Mouse (Mus musculus) liver, embryonic 11.5 days (tissue): ENCODE measurements around the gene Fam83e. TPM values are rescaled to one million over a fixed set of nuclear protein-coding genes. Genes with fewer than 3 reads are reported as not detected.
A peak's percentile ranks its signal among the peaks of the same experiment; 100 is the strongest.

Experiments used
- ATAC-seq: fragments of 200-750 bp; cut with Nextera tagmentation; replicated peaks from 2 replicates; pipeline ENCODE4 v1.8.0; 2017; ENCODE audit warnings: moderate number of reproducible peaks, mild to moderate bottlenecking, moderate TSS enrichment, moderate library complexity; ENCODE audit not compliant: low FRiP score
- DNase-seq: peaks from one replicate; pipeline ENCODE4 v3.0.0-alpha.2; 2017; ENCODE audit warnings: low spot score
- H3K27ac ChIP-seq: fragments of 300-500 bp; sonication (generic); 2 replicates; pipeline ENCODE4 v1.5.1; 2014; ENCODE audit warnings: mild to moderate bottlenecking, low read depth, low read length, control low read depth
- H3K27me3 ChIP-seq: fragments of 300-500 bp; sonication (generic); replicated peaks from 2 replicates; pipeline ENCODE4 v1.6.1; 2014; ENCODE audit warnings: low read length, mixed read lengths; ENCODE audit not compliant: control insufficient read depth, insufficient read depth
- H3K36me3 ChIP-seq: fragments of 300-500 bp; sonication (generic); 2 replicates; pipeline ENCODE4 v1.6.1; 2014; ENCODE audit warnings: mild to moderate bottlenecking, low read length, moderate library complexity, mixed read lengths; ENCODE audit not compliant: control insufficient read depth, insufficient read depth
- H3K4me1 ChIP-seq: fragments of 300-500 bp; sonication (generic); replicated peaks from 2 replicates; pipeline ENCODE4 v1.6.1; 2014; ENCODE audit warnings: low read length, mixed read lengths; ENCODE audit not compliant: control insufficient read depth, insufficient read depth
- H3K4me2 ChIP-seq: fragments of 300-500 bp; sonication (generic); 2 replicates; pipeline ENCODE4 v1.6.1; 2014; ENCODE audit warnings: mild to moderate bottlenecking, control low read depth, moderate library complexity
- H3K4me3 ChIP-seq: fragments of 300-500 bp; sonication (generic); 2 replicates; pipeline ENCODE4 v1.5.1; 2014; ENCODE audit warnings: low read depth, low read length, control low read depth
- H3K9ac ChIP-seq: fragments of 300-500 bp; sonication (generic); 2 replicates; pipeline ENCODE4 v1.6.1; 2014; ENCODE audit warnings: low read depth, low read length, control low read depth
- H3K9me3 ChIP-seq: fragments of 300-500 bp; sonication (generic); 2 replicates; pipeline ENCODE4 v1.6.1; 2016; ENCODE audit warnings: low read length, inconsistent platforms, mixed read lengths; ENCODE audit not compliant: control insufficient read depth
- WGBS: fragments of 180-500 bp; shearing (Covaris S2); extraction: QIAGEN DNeasy Blood & Tissue Kit; methylation state at CpG from one replicate; pipeline ENCODE4 v1.1.7; 2014; 5-methylcytosine and 5-hydroxymethylcytosine counted together
- polyA plus RNA-seq: library from polyadenylated mRNA; unstranded; fragments of >200 nt; fragmentation: Nextera tagmentation; extraction: Ambion mirVana; gene quantifications from 2 replicates; pipeline ENCODE4 v1.2.1, GENCODE M21; 2014

Fam83e gene
- polyA plus RNA-seq, 1 experiment from 2014 or later, result 1.1 TPM

- Histone ChIP-seq H3K4me3 (no peak overlapping the region), H3K36me3 (no peaks in the 10 kb centered on the region), H3K9ac (no peak overlapping the region), H3K9me3 (no peaks in the 10 kb centered on the region), H3K27me3 (no peaks in the 10 kb centered on the region), H3K27ac (no peak overlapping the region), H3K4me1 (no peaks in the 10 kb centered on the region), H3K4me2 (no peak overlapping the region)
- peak; percentile 76 for ATAC-seq
- DNase-seq, result peak; percentile 69
- WGBS, result 6% methylated on average over 9 of the region's 9 CpGs
These were observed 18.3 kb downstream of the Fam83e start for GRCm38 (mm10) chr7:45739162-45739763.

GRCm38 (mm10) chr7:45739820-45740219 is 18.8 kb downstream of the Fam83e start:
- ATAC-seq (no peak), DNase-seq (no peak)
- Histone ChIP-seq H3K4me2 (no peak overlapping the region), H3K9me3 (no peaks in the 10 kb centered on the region), H3K4me1 (no peaks in the 10 kb centered on the region), H3K9ac (no peak overlapping the region), H3K27ac (no peak overlapping the region), H3K27me3 (no peaks in the 10 kb centered on the region), H3K36me3 (no peaks in the 10 kb centered on the region), H3K4me3 (no peak overlapping the region)
- 72% methylated on average over 10 of the region's 10 CpGs for WGBS

- Histone ChIP-seq H3K4me3 (no peak overlapping the region; the same call in 1 of the 2 replicates), H3K36me3 (no peaks in the 10 kb centered on the region), H3K4me2 (peak overlapping the region; percentile 61)
These were observed 20.3 kb downstream of the Fam83e start for GRCm38 (mm10) chr7:45741308-45741707.

GRCm38 (mm10) chr7:45741777-45742176 is 20.8 kb downstream of the Fam83e start:
- 33% methylated on average over 11 of the region's 11 CpGs for WGBS
- H3K9ac ChIP-seq, result no peak overlapping the region

More at GRCm38 (mm10) chr7:45741308-45741707, 20.3 kb downstream of the Fam83e start:
- H3K27me3 ChIP-seq, result no peaks in the 10 kb centered on the region
- DNase-seq (no peak), ATAC-seq (no peak)
- 58% methylated on average over 12 of the region's 12 CpGs for WGBS
- no peaks in the 10 kb centered on the region for H3K9me3 ChIP-seq
- H3K9ac ChIP-seq, result no peak overlapping the region
- H3K4me1 ChIP-seq, result no peaks in the 10 kb centered on the region
- no peak overlapping the region for H3K27ac ChIP-seq

GRCm38 (mm10) chr7:45742338-45742737 is 21.3 kb downstream of the Fam83e start:
- Histone ChIP-seq H3K4me1 (no peaks in the 10 kb centered on the region), H3K36me3 (no peaks in the 10 kb centered on the region), H3K4me3 (peak overlapping the region; percentile 36), H3K27ac (no peak overlapping the region), H3K4me2 (peak overlapping the region; percentile 61), H3K9me3 (peaks cover 3% of the 10 kb centered on the region), H3K27me3 (no peaks in the 10 kb centered on the region), H3K9ac (no peak overlapping the region)
- ATAC-seq (no peak), DNase-seq (no peak)
- 29% methylated on average over 19 of the region's 19 CpGs for WGBS

More at GRCm38 (mm10) chr7:45741777-45742176, 20.8 kb downstream of the Fam83e start:
- DNase-seq (no peak), ATAC-seq (0 out of 2 replicates have a peak, but pooled peaks have one; percentile 30)
- H3K27ac ChIP-seq, result no peak overlapping the region
- peaks cover 3% of the 10 kb centered on the region for H3K9me3 ChIP-seq
- peak overlapping the region; percentile 36 for H3K4me3 ChIP-seq
- H3K36me3 ChIP-seq, result no peaks in the 10 kb centered on the region
- H3K4me2 ChIP-seq, result peak overlapping the region; percentile 61
- no peaks in the 10 kb centered on the region for H3K27me3 ChIP-seq
- no peaks in the 10 kb centered on the region for H3K4me1 ChIP-seq

- ATAC-seq, result no peak
- no peaks in the 10 kb centered on the region; the same call in 1 of the 2 replicates for H3K4me1 ChIP-seq
- H3K4me2 ChIP-seq, result no peak overlapping the region
- no peak for DNase-seq
- no peaks in the 10 kb centered on the region for H3K36me3 ChIP-seq
- H3K27me3 ChIP-seq, result no peaks in the 10 kb centered on the region
- H3K9ac ChIP-seq, result no peak overlapping the region
- H3K4me3 ChIP-seq, result no peak overlapping the region
- no peak overlapping the region for H3K27ac ChIP-seq
- peaks cover 3% of the 10 kb centered on the region for H3K9me3 ChIP-seq
- WGBS, result 38% methylated on average over 2 of the region's 2 CpGs
These were observed 23.4 kb downstream of the Fam83e start for GRCm38 (mm10) chr7:45744387-45744786.

- Histone ChIP-seq H3K4me2 (no peak overlapping the region), H3K9ac (no peak overlapping the region), H3K36me3 (no peaks in the 10 kb centered on the region), H3K4me3 (no peak overlapping the region), H3K9me3 (peaks cover 3% of the 10 kb centered on the region), H3K27ac (no peak overlapping the region), H3K27me3 (no peaks in the 10 kb centered on the region), H3K4me1 (no peaks in the 10 kb centered on the region; the same call in 1 of the 2 replicates)
- 56% methylated on average over 6 of the region's 6 CpGs for WGBS
- no peak for DNase-seq
- ATAC-seq, result no peak
These were observed 25.5 kb downstream of the Fam83e start for GRCm38 (mm10) chr7:45746518-45746917.

- DNase-seq, result no peak
- no peak for ATAC-seq
These were observed 26.4 kb downstream of the Fam83e start for GRCm38 (mm10) chr7:45747450-45747849.

GRCm38 (mm10) chr7:45748110-45748509 is 27.1 kb downstream of the Fam83e start:
- H3K4me3 ChIP-seq, result no peak overlapping the region
- peaks cover 3% of the 10 kb centered on the region for H3K9me3 ChIP-seq
- no peak overlapping the region for H3K4me2 ChIP-seq
- no peak for DNase-seq
- no peak overlapping the region for H3K9ac ChIP-seq
- no peaks in the 10 kb centered on the region; the same call in 1 of the 2 replicates for H3K4me1 ChIP-seq
- no peak for ATAC-seq
- H3K27ac ChIP-seq, result no peak overlapping the region
- H3K27me3 ChIP-seq, result no peaks in the 10 kb centered on the region
- H3K36me3 ChIP-seq, result no peaks in the 10 kb centered on the region
- 51% methylated on average over 7 of the region's 7 CpGs for WGBS

More at GRCm38 (mm10) chr7:45747450-45747849, 26.4 kb downstream of the Fam83e start:
- no peak overlapping the region for H3K27ac ChIP-seq
- no peak overlapping the region for H3K9ac ChIP-seq
- no peak overlapping the region for H3K4me2 ChIP-seq
- 89% methylated on average over 5 of the region's 5 CpGs for WGBS
- no peaks in the 10 kb centered on the region for H3K36me3 ChIP-seq
- H3K4me1 ChIP-seq, result no peaks in the 10 kb centered on the region; the same call in 1 of the 2 replicates
- H3K9me3 ChIP-seq, result peaks cover 3% of the 10 kb centered on the region
- no peak overlapping the region for H3K4me3 ChIP-seq
- no peaks in the 10 kb centered on the region for H3K27me3 ChIP-seq
